Mouse (Mus musculus) MEL (cell line): ENCODE measurements around the gene Chl1. TPM values are rescaled to one million over a fixed set of nuclear protein-coding genes. Genes with fewer than 3 reads are reported as not detected.

ENCODE experiments used
- DNase-seq: peaks from one replicate; pipeline ENCODE4 v3.0.0; 2011; ENCODE audit warnings: low read depth, low spot score
- H3K27ac ChIP-seq: 2 replicates; pipeline ENCODE4 v1.5.1; 2012; ENCODE audit warnings: low read depth, mild to moderate bottlenecking, control low read depth, low read length, moderate library complexity; ENCODE audit not compliant: control insufficient read depth
- H3K27me3 ChIP-seq, 2 experiments: fragments of 150-350 bp in 1 of 2; sonication (generic) in 1 of 2; 2 replicates each; pipeline ENCODE4 v1.6.1; 2012; ENCODE audit warnings: low read length in 2 of 2, mild to moderate bottlenecking in 2 of 2, improper control_type of control experiment in 1 of 2, moderate library complexity in 1 of 2; ENCODE audit not compliant: insufficient read depth in 2 of 2, control insufficient read depth in 1 of 2
- H3K36me3 ChIP-seq, 2 experiments: 2 replicates each; pipeline ENCODE4 v1.6.1; 2012 to 2014; ENCODE audit warnings: low read length in 2 of 2, improper control_type of control experiment in 1 of 2, inconsistent platforms in 1 of 2, mild to moderate bottlenecking in 1 of 2; ENCODE audit not compliant: insufficient read depth in 2 of 2, control insufficient read depth in 1 of 2
- H3K4me1 ChIP-seq, 2 experiments: fragments of 150-350 bp in 1 of 2; sonication (generic) in 1 of 2; 2 replicates each; pipeline ENCODE4 v1.6.1; 2012; ENCODE audit warnings: low read length in 2 of 2, improper control_type of control experiment in 1 of 2, mild to moderate bottlenecking in 1 of 2; ENCODE audit not compliant: insufficient read depth in 2 of 2, control insufficient read depth in 1 of 2
- H3K4me3 ChIP-seq, 2 experiments: fragments of 150-350 bp in 1 of 2; sonication (generic) in 1 of 2; 2 replicates each; pipeline ENCODE4 v1.5.1; 2012; ENCODE audit warnings: low read depth in 2 of 2, low read length in 2 of 2, mild to moderate bottlenecking in 2 of 2, moderate library complexity in 2 of 2, control low read depth in 1 of 2, improper control_type of control experiment in 1 of 2; ENCODE audit not compliant: control insufficient read depth in 1 of 2, insufficient read depth in 1 of 2
- H3K79me2 ChIP-seq: 2 replicates; pipeline ENCODE4 v1.6.1; 2012; ENCODE audit warnings: mild to moderate bottlenecking, low read length, moderate library complexity; ENCODE audit not compliant: control insufficient read depth, poor library complexity, insufficient read depth
- H3K9ac ChIP-seq: 2 replicates; pipeline ENCODE4 v1.6.1; 2012; ENCODE audit warnings: low read depth, mild to moderate bottlenecking, control low read depth, low read length, moderate library complexity; ENCODE audit not compliant: control insufficient read depth, poor library complexity, severe bottlenecking
- H3K9me3 ChIP-seq: fragments of 150-350 bp; sonication (generic); replicated peaks from 2 replicates; pipeline ENCODE4 v1.6.1; 2012; ENCODE audit warnings: mild to moderate bottlenecking, low read length, improper control_type of control experiment, moderate library complexity; ENCODE audit not compliant: insufficient read depth
- BHLHE40 ChIP-seq: IDR thresholded peaks from 2 replicates; pipeline ENCODE4 v1.6.1; 2012; ENCODE audit warnings: low read depth, mild to moderate bottlenecking, inconsistent platforms, low read length, improper control_type of control experiment, borderline replicate concordance
- CHD1 ChIP-seq: IDR thresholded peaks from 2 replicates; pipeline ENCODE4 v1.6.1; 2012; ENCODE audit warnings: low read depth, mild to moderate bottlenecking, inconsistent platforms, low read length, improper control_type of control experiment
- CHD2 ChIP-seq: IDR thresholded peaks from 2 replicates; pipeline ENCODE4 v1.6.1; 2011; ENCODE audit warnings: low read length, improper control_type of control experiment
- E2F4 ChIP-seq: IDR thresholded peaks from 2 replicates; pipeline ENCODE4 v1.6.1; 2011; ENCODE audit warnings: low read depth, low read length, improper control_type of control experiment, borderline replicate concordance
- ELF1 ChIP-seq: IDR thresholded peaks from 2 replicates; pipeline ENCODE4 v1.6.1; 2014; ENCODE audit warnings: low read depth, mild to moderate bottlenecking, inconsistent platforms, low read length, improper control_type of control experiment, moderate library complexity
- GABPA ChIP-seq: IDR thresholded peaks from 2 replicates; pipeline ENCODE4 v1.6.1; 2012; ENCODE audit warnings: low read depth, mild to moderate bottlenecking, inconsistent platforms, low read length, improper control_type of control experiment, moderate library complexity
- GATA1 ChIP-seq: IDR thresholded peaks from 2 replicates; pipeline ENCODE4 v1.6.1; 2011; ENCODE audit warnings: low read depth, low read length, improper control_type of control experiment
- HCFC1 ChIP-seq: IDR thresholded peaks from 2 replicates; pipeline ENCODE4 v1.6.1; 2012; ENCODE audit warnings: low read depth, mild to moderate bottlenecking, inconsistent platforms, low read length, improper control_type of control experiment, moderate library complexity
- MAFK ChIP-seq: IDR thresholded peaks from 2 replicates; pipeline ENCODE4 v1.6.1; 2011; ENCODE audit warnings: low read depth, mild to moderate bottlenecking, low read length, improper control_type of control experiment, borderline replicate concordance
- MAX ChIP-seq: IDR thresholded peaks from 2 replicates; pipeline ENCODE4 v1.6.1; 2011; ENCODE audit warnings: low read length, improper control_type of control experiment
- MAZ ChIP-seq: IDR thresholded peaks from 2 replicates; pipeline ENCODE4 v1.6.1; 2012; ENCODE audit warnings: low read depth, mild to moderate bottlenecking, inconsistent platforms, low read length, improper control_type of control experiment
- MEF2A ChIP-seq: IDR thresholded peaks from 2 replicates; pipeline ENCODE4 v1.6.1; 2014; ENCODE audit warnings: low read depth, mild to moderate bottlenecking, inconsistent platforms, low read length, improper control_type of control experiment; ENCODE audit not compliant: poor library complexity, insufficient replicate concordance, severe bottlenecking; ENCODE audit errors: extremely low read depth
- MXI1 ChIP-seq: IDR thresholded peaks from 2 replicates; pipeline ENCODE4 v1.6.1; 2011; ENCODE audit warnings: mild to moderate bottlenecking, low read depth, low read length, improper control_type of control experiment
- MYB ChIP-seq: IDR thresholded peaks from 2 replicates; pipeline ENCODE4 v1.6.1; 2011; ENCODE audit warnings: mild to moderate bottlenecking, low read depth, low read length, improper control_type of control experiment
- MYC ChIP-seq: IDR thresholded peaks from 2 replicates; pipeline ENCODE4 v1.6.1; 2011; ENCODE audit warnings: low read depth, mild to moderate bottlenecking, low read length, improper control_type of control experiment, moderate library complexity
- NELFE ChIP-seq: IDR thresholded peaks from 2 replicates; pipeline ENCODE4 v1.6.1; 2011; ENCODE audit warnings: low read depth, low read length, improper control_type of control experiment
- NRF1 ChIP-seq: IDR thresholded peaks from 2 replicates; pipeline ENCODE4 v1.6.1; 2014; ENCODE audit warnings: low read depth, mild to moderate bottlenecking, inconsistent platforms, low read length, improper control_type of control experiment, moderate library complexity; ENCODE audit not compliant: poor library complexity, insufficient read depth, severe bottlenecking
- POLR2A ChIP-seq, 2 experiments: IDR thresholded peaks; 2 replicates each; pipeline ENCODE4 v1.6.1; 2011 to 2012; ENCODE audit warnings: low read length in 2 of 2, mild to moderate bottlenecking in 2 of 2, control low read depth in 1 of 2, improper control_type of control experiment in 1 of 2, low read depth in 1 of 2, moderate library complexity in 1 of 2; ENCODE audit not compliant: control insufficient read depth in 1 of 2, insufficient read depth in 1 of 2, poor library complexity in 1 of 2
- POLR2AphosphoS5 ChIP-seq: IDR thresholded peaks from 2 replicates; pipeline ENCODE4 v1.6.1; 2012; ENCODE audit warnings: low read depth, borderline replicate concordance, mild to moderate bottlenecking, inconsistent platforms, low read length, moderate library complexity, mixed read lengths
- RCOR1 ChIP-seq: IDR thresholded peaks from 2 replicates; pipeline ENCODE4 v1.6.1; 2012; ENCODE audit warnings: low read depth, mild to moderate bottlenecking, inconsistent platforms, low read length, improper control_type of control experiment
- SIN3A ChIP-seq: IDR thresholded peaks from 2 replicates; pipeline ENCODE4 v1.6.1; 2012; ENCODE audit warnings: low read length, improper control_type of control experiment, inconsistent platforms
- TAL1 ChIP-seq: IDR thresholded peaks from 2 replicates; pipeline ENCODE4 v1.6.1; 2012; ENCODE audit warnings: mild to moderate bottlenecking, inconsistent platforms, low read length, moderate library complexity, mixed read lengths
- TBP ChIP-seq: IDR thresholded peaks from 2 replicates; pipeline ENCODE4 v1.8.0; 2011; ENCODE audit warnings: low read depth, low read length, improper control_type of control experiment
- TCF12 ChIP-seq: IDR thresholded peaks from 2 replicates; pipeline ENCODE4 v1.6.1; 2014; ENCODE audit warnings: low read depth, mild to moderate bottlenecking, inconsistent platforms, low read length, improper control_type of control experiment, moderate library complexity
- UBTF ChIP-seq: IDR thresholded peaks from 2 replicates; pipeline ENCODE4 v1.6.1; 2012; ENCODE audit warnings: low read depth, mild to moderate bottlenecking, inconsistent platforms, low read length, improper control_type of control experiment, moderate library complexity, borderline replicate concordance; ENCODE audit not compliant: insufficient read depth
- USF2 ChIP-seq, 2 experiments: IDR thresholded peaks; 2 replicates each; pipeline ENCODE4 v1.6.1; 2011 to 2012; ENCODE audit warnings: improper control_type of control experiment in 2 of 2, low read length in 2 of 2, borderline replicate concordance in 1 of 2, inconsistent platforms in 1 of 2, low read depth in 1 of 2, mild to moderate bottlenecking in 1 of 2; ENCODE audit not compliant: insufficient read depth in 1 of 2
- ZC3H11A ChIP-seq: IDR thresholded peaks from 2 replicates; pipeline ENCODE4 v1.6.1; 2012; ENCODE audit warnings: low read depth, mild to moderate bottlenecking, inconsistent platforms, low read length, improper control_type of control experiment
- ZKSCAN1 ChIP-seq: IDR thresholded peaks from 2 replicates; pipeline ENCODE4 v1.6.1; 2012; ENCODE audit warnings: low read depth, mild to moderate bottlenecking, inconsistent platforms, low read length, improper control_type of control experiment, moderate library complexity
- ZMIZ1 ChIP-seq: IDR thresholded peaks from 2 replicates; pipeline ENCODE4 v1.6.1; 2012; ENCODE audit warnings: low read depth, mild to moderate bottlenecking, inconsistent platforms, low read length, improper control_type of control experiment, moderate library complexity
- polyA plus RNA-seq, 2 experiments: library from polyadenylated mRNA; stranded (reverse) in 1 of 2; unstranded in 1 of 2; fragments of >175 nt in 1 of 2; fragments of >200 nt in 1 of 2; gene quantifications; 2 replicates each; pipeline versions ENCODE4 v1.2.1 to v1.2.4; 2012; ENCODE audit warnings: low replicate concordance in 2 of 2, low read depth in 1 of 2; ENCODE audit not compliant: insufficient read length in 2 of 2, insufficient read depth in 1 of 2, missing spikeins in 1 of 2
- total RNA-seq: library from RNA; depleted of rRNA; stranded (reverse); fragments of 300-350 nt; gene quantifications from 2 replicates; pipeline ENCODE4 v1.2.3, GENCODE M21; 2012

The Chl1 gene
- total and polyA plus RNA-seq, 3 experiments = not detected

- H3K27ac ChIP-seq = no peak overlapping the region
- H3K4me1 ChIP-seq = no peaks in the 10 kb centered on the region
- no peaks in the 10 kb centered on the region for H3K27me3 ChIP-seq
- no peaks in the 10 kb centered on the region for H3K36me3 ChIP-seq
- no peaks in the 10 kb centered on the region for H3K79me2 ChIP-seq
- no peak for DNase-seq
- no peak overlapping the region for H3K4me3 ChIP-seq
- H3K9me3 ChIP-seq = no peaks in the 10 kb centered on the region
- H3K9ac ChIP-seq = no peak overlapping the region
- TF ChIP-seq GATA1 (no peak), GABPA (no peak), RCOR1 (no peak), E2F4 (no peak), UBTF (no peak), TAL1 (no peak), CHD2 (no peak), MAZ (no peak), SIN3A (no peak), NRF1 (no peak), MEF2A (no peak), TBP (no peak), MYC (no peak), NELFE (no peak), POLR2AphosphoS5 (no peak)
These were observed 280.8 kb downstream of the Chl1 start for GRCm38 (mm10) chr6:103791077-103791632.

- no peaks in the 10 kb centered on the region for H3K36me3 ChIP-seq
- no peaks in the 10 kb centered on the region for H3K79me2 ChIP-seq
- H3K27me3 ChIP-seq = no peaks in the 10 kb centered on the region
- no peaks in the 10 kb centered on the region for H3K4me1 ChIP-seq
- H3K4me3 ChIP-seq = no peak overlapping the region
- no peak overlapping the region for H3K9ac ChIP-seq
- TF ChIP-seq CHD1 (no peak), TCF12 (no peak), ZC3H11A (no peak), MYB (no peak), MAZ (no peak), NRF1 (no peak), SIN3A (no peak), ELF1 (no peak), POLR2AphosphoS5 (no peak), TBP (no peak), ZKSCAN1 (no peak), MAFK (no peak), HCFC1 (no peak), MAX (no peak), MXI1 (no peak), POLR2A (IDR thresholded peaks at IDR 0.05; ENCODE audit: control insufficient read depth in 1 of 2, insufficient read depth in 1 of 2, low read depth in 1 of 2, low read length in 2 of 2, poor library complexity in 1 of 2) (no peak), ZMIZ1 (no peak), BHLHE40 (no peak), GATA1 (no peak), USF2 (IDR thresholded peaks at IDR 0.05; ENCODE audit: borderline replicate concordance in 1 of 2, insufficient read depth in 1 of 2, low read depth in 1 of 2, low read length in 2 of 2) (no peak)
- H3K9me3 ChIP-seq = no peaks in the 10 kb centered on the region
- H3K27ac ChIP-seq = no peak overlapping the region
- DNase-seq = no peak
These were observed 284.9 kb downstream of the Chl1 start for GRCm38 (mm10) chr6:103795241-103795640.
